Mouse (Mus musculus) megakaryocyte, embryonic 14.5 days (primary cell): ENCODE data around the gene Nnat.

Experiments used
- FLI1 ChIP-seq: IDR thresholded peaks from 2 replicates; pipeline ENCODE4 v1.6.1; 2012; ENCODE audit warnings: low read length, inconsistent platforms, mixed read lengths
- GATA1 ChIP-seq: IDR thresholded peaks from 3 replicates; pipeline ENCODE4 v1.6.1; 2012; ENCODE audit warnings: mixed read lengths, low read length, inconsistent platforms, borderline replicate concordance

DNA sequence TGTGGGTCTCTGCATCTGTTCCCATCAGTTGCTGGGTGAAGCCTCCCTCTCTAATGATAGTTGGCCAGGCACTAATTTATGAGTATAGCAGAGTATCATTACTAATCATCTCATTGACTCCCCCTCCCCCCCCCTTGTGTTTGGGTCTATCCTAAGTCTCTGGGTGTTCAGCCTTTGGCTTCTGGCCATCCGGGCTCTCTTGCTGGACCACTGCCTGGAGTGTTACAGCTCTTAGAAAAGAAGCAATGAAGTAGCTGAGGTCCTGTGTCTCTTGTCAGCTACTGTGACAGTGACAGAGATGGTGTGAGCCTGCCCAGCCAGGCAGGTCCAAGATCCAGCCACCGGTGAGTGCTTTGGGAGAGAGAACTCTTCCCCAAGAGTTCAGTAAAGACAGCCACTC lies 12.9 kb downstream of the Nnat start:
- TF ChIP-seq GATA1: no peak
- TF ChIP-seq FLI1: no peak
